Mouse (Mus musculus) ES-Bruce4 (cell line): Measurements from ENCODE around the gene Lrrc8c. TPM values are rescaled to one million over a fixed set of nuclear protein-coding genes. Genes with fewer than 3 reads are reported as not detected.

Experiments used
- H3K27ac ChIP-seq: 2 replicates; pipeline ENCODE4 v1.5.1; 2012; ENCODE audit warnings: low read length, inconsistent platforms; ENCODE audit not compliant: insufficient read depth
- H3K27me3 ChIP-seq: 2 replicates; pipeline ENCODE4 v1.6.1; 2012; ENCODE audit warnings: mild to moderate bottlenecking, low read length, inconsistent platforms; ENCODE audit not compliant: control insufficient read depth, poor library complexity, insufficient read depth, severe bottlenecking
- H3K36me3 ChIP-seq: 2 replicates; pipeline ENCODE4 v1.6.1; 2012; ENCODE audit warnings: inconsistent platforms, mild to moderate bottlenecking, low read length, moderate library complexity; ENCODE audit not compliant: control insufficient read depth, poor library complexity, insufficient read depth, severe bottlenecking
- H3K4me1 ChIP-seq: one replicate; pipeline ENCODE4 v1.8.1; 2011; ENCODE audit warnings: low read length; ENCODE audit not compliant: control insufficient read depth, insufficient read depth
- H3K4me3 ChIP-seq: 2 replicates; pipeline ENCODE4 v1.5.1; 2011; ENCODE audit warnings: low read depth, mild to moderate bottlenecking, low read length
- H3K9ac ChIP-seq: 2 replicates; pipeline ENCODE4 v1.6.1; 2012; ENCODE audit warnings: low read depth, mild to moderate bottlenecking, inconsistent platforms; ENCODE audit not compliant: poor library complexity, severe bottlenecking
- H3K9me3 ChIP-seq: replicated peaks from 2 replicates; pipeline ENCODE4 v1.6.1; 2012; ENCODE audit warnings: mild to moderate bottlenecking, low read length, inconsistent platforms; ENCODE audit not compliant: control insufficient read depth, poor library complexity, insufficient read depth, severe bottlenecking
- CTCF ChIP-seq: IDR thresholded peaks from one replicate; pipeline ENCODE4 v1.8.1; 2011; ENCODE audit warnings: low read depth, low read length
- EP300 ChIP-seq: IDR thresholded peaks from 2 replicates; pipeline ENCODE4 v1.6.1; 2011; ENCODE audit warnings: low read depth, low read length; ENCODE audit not compliant: insufficient read depth
- POLR2A ChIP-seq: IDR thresholded peaks from one replicate; pipeline ENCODE4 v1.8.1; 2011; ENCODE audit warnings: low read length; ENCODE audit not compliant: insufficient read depth
- polyA plus RNA-seq: library from polyadenylated mRNA; stranded (reverse); fragments of >200 nt; gene quantifications from 2 replicates; pipeline ENCODE4 v1.2.4, GENCODE M21; 2011; ENCODE audit warnings: low read depth; ENCODE audit not compliant: missing spikeins, insufficient read depth, insufficient read length

The Lrrc8c gene
- 11.5 and 16.1 TPM in 2 replicates for polyA plus RNA-seq

DNA sequence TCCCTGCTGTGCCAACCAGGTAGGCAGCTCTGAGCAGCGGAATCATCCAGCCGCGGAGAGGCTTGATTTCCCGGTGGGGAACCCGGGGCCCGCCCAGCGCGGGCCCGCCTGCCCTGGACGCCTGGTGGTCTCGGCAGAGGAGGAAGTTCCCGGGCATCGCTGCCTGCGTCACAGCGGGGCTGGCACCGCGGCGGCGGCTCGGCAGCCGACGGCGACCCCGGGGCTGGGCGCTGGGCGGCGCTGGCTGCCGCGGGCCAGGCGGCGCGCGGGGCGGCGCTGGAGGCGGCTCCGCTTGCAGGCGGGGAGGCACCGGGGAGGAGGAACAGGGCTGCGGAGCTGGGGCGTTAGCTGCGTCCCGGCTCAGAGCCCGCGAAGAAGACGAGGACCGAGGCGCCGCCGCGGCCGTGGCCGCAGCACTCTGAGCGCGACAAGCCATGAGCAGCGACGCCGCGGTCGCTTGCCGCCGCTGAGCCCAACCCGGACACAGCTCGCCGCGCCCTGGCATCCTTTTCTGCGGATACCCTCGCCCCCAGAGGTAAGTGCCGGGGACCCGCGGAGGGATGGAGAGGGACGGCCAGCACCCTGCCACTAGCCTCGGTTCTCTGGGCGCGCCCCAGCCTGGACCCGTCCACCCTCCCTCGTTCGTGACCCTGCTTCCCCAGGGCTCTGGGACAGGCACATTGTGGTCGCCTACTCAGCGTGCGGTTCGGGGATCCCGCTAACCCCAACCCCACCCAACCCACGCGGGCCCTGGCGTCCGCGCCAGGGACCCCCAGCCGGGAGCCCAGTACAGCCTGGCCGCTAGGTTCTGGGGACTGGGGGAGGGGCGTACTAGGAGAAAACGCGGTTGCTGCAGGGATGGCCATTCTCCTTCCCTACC lies at the start of gene Lrrc8c:
Lrrc8c (plus strand) TSS at position 293 of the 880 bp plus-strand sequence.
- H3K9me3 ChIP-seq, result no peaks in the 10 kb centered on the region
- no peaks in the 10 kb centered on the region for H3K27me3 ChIP-seq
- peak within 1 kb of the TSS; percentile 67 for H3K9ac ChIP-seq
- peak within 1 kb of the TSS; percentile 72 for H3K4me3 ChIP-seq
- no peak within 1 kb of the TSS for H3K27ac ChIP-seq
- H3K36me3 ChIP-seq, result no peaks in the 10 kb centered on the region
- TF ChIP-seq EP300, result no peak
- TF ChIP-seq CTCF, result no peak
- no peak for TF ChIP-seq POLR2A
- H3K4me1 ChIP-seq, result no peaks in the 10 kb centered on the region

DNA sequence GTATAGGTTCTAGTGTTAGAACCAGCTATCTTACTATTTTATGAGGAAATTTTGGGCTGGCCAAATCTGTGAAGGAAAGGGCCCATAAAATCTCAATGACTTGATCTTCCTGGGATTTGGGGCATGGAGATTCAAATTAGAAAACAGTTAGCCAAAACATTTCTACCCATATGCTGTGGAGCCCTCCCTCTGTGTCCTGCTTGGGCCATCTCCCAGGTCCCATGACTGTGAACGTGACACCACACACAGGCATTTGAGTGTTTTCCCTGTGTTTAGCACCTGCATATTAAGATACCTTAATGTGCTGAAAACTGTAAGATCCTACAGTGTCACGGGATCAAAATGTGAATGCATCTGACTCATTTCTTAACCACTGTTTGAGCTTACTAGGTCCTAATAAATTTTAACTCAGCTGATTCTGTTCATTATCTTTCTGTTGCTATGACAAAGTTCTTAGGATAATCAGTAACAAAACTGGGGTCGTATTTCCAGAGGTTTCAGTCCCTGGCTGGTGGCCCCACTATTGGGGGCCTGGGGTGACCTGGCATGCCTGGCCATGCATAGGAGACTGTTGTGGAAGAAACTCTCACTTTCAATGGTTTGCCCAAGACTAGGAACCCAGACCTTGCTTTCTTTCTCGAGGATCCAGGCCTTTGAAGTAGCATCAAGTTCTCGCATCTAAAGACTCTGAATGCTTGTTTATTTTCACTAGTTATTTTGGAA lies 46.0 kb upstream of the Lrrc8c start:
- TF ChIP-seq EP300 (no peak), POLR2A (no peak), CTCF (no peak)
- Histone ChIP-seq H3K9ac (no peak overlapping the region), H3K27ac (no peak overlapping the region), H3K4me3 (no peak overlapping the region), H3K9me3 (no peaks in the 10 kb centered on the region), H3K36me3 (no peaks in the 10 kb centered on the region), H3K27me3 (no peaks in the 10 kb centered on the region), H3K4me1 (no peaks in the 10 kb centered on the region)

DNA sequence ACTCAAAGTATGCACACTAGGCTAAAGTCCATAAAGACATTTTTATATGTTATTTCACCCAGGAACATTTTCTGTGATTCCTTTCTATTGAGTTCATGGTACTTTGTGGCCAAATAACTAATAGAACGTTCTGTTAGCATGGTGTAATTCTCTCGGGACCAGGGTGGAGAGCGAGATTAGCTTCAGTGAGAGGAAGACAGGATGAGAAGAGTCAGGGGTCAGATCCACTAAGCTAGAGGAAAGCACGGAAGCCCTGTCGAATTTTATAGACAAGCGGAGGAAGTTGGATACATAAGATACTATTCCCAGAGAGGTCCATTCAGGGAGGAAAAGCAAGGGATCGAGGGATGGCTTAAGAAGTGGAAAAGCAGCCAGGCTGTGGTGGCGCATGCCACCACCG lies 41.7 kb upstream of the Lrrc8c start:
- Histone ChIP-seq H3K9me3 (no peaks in the 10 kb centered on the region), H3K9ac (no peak overlapping the region), H3K27me3 (no peaks in the 10 kb centered on the region), H3K4me3 (no peak overlapping the region), H3K36me3 (no peaks in the 10 kb centered on the region), H3K27ac (no peak overlapping the region), H3K4me1 (no peaks in the 10 kb centered on the region)
- TF ChIP-seq CTCF (no peak), EP300 (no peak), POLR2A (no peak)

DNA sequence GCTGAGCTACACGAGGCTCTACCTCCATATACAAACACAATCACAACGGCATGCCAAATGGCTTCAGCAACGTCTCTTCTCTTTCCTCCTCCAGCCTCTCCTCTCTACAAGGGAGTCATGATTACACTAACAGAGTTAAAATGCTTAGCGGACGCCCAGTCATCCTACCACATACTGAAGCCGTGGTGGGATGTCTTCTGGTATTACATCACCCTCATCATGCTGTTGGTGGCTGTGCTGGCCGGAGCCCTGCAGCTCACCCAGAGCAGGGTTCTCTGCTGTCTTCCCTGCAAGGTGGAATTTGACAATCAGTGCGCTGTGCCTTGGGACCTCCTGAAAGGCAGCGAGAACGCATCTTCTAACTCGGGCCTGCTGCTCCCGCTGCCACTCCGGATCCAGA lies 39.5 kb upstream of the Lrrc8c start:
- Histone ChIP-seq H3K9me3 (no peaks in the 10 kb centered on the region), H3K9ac (no peak overlapping the region), H3K4me1 (no peaks in the 10 kb centered on the region), H3K27ac (no peak overlapping the region), H3K4me3 (no peak overlapping the region), H3K36me3 (no peaks in the 10 kb centered on the region), H3K27me3 (no peaks in the 10 kb centered on the region)
- TF ChIP-seq POLR2A, result no peak
- TF ChIP-seq EP300, result no peak
- no peak for TF ChIP-seq CTCF

DNA sequence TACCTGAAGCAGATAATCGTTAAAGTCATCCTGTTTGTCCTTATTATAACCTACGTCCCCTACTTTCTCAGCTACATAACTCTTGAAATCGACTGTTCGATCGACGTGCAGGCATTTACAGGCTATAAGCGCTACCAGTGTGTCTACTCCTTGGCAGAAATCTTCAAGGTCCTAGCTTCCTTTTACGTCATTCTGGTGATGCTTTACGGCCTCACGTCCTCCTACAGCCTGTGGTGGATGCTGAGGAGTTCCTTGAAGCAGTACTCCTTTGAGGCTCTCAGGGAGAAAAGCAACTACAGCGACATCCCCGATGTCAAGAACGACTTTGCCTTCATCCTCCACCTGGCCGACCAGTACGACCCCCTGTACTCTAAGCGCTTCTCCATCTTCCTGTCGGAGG lies 38.6 kb upstream of the Lrrc8c start:
- no peak overlapping the region for H3K4me3 ChIP-seq
- no peaks in the 10 kb centered on the region for H3K36me3 ChIP-seq
- no peaks in the 10 kb centered on the region for H3K4me1 ChIP-seq
- no peaks in the 10 kb centered on the region for H3K9me3 ChIP-seq
- TF ChIP-seq POLR2A (no peak), CTCF (no peak), EP300 (no peak)
- no peaks in the 10 kb centered on the region for H3K27me3 ChIP-seq
- H3K27ac ChIP-seq, result no peak overlapping the region
- no peak overlapping the region for H3K9ac ChIP-seq

DNA sequence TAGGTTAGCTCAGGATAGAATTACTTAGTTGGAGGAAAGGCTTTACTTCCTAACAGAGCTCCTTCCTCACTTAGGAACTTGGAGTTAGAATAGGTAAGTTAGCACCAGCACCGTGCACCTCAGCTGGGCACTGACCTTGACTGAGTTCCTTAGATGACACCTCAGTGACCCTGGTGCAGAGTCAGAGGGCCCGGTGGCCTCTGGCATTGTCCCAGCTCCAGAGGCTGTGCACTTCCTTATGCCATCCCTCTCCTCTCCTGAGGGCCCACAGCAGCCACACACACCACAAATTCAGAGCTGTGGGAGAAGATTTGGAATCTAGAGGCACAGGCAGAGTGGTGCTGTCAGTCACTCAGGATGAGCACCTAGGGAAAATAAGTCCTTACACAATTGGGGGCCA lies 35.6 kb upstream of the Lrrc8c start:
- Histone ChIP-seq H3K4me3 (no peak overlapping the region), H3K9ac (no peak overlapping the region), H3K36me3 (no peaks in the 10 kb centered on the region), H3K27me3 (no peaks in the 10 kb centered on the region), H3K4me1 (no peaks in the 10 kb centered on the region), H3K9me3 (no peaks in the 10 kb centered on the region), H3K27ac (no peak overlapping the region)
- TF ChIP-seq EP300 (no peak), CTCF (no peak), POLR2A (no peak)
